Mouse (Mus musculus) hindbrain, postnatal 0 days (tissue): ENCODE measurements around the gene 4933407L21Rik. TPM values are rescaled to one million over a fixed set of nuclear protein-coding genes. Genes with fewer than 3 reads are reported as not detected.
"Not testable (repeated sequence)": the region's sequence is repeated elsewhere in the genome, so short reads cannot be mapped to it uniquely, and the experiment has no call there.

Experiments used
- ATAC-seq: fragments of 200-750 bp; cut with Nextera tagmentation; 2 replicates; pipeline ENCODE4 v1.8.0; 2017; ENCODE audit warnings: mild to moderate bottlenecking, moderate TSS enrichment, moderate library complexity
- DNase-seq: peaks from one replicate; pipeline ENCODE4 v3.0.0-alpha.2; 2015; ENCODE audit warnings: low spot score
- H3K27ac ChIP-seq: fragments of 300-500 bp; sonication (generic); 2 replicates; pipeline ENCODE4 v1.5.1; 2014; ENCODE audit warnings: mild to moderate bottlenecking
- H3K27me3 ChIP-seq: fragments of 300-500 bp; sonication (generic); 2 replicates; pipeline ENCODE4 v1.6.1; 2014; ENCODE audit warnings: low read length, mixed read lengths; ENCODE audit not compliant: insufficient read depth
- H3K36me3 ChIP-seq: fragments of 300-500 bp; sonication (generic); 2 replicates; pipeline ENCODE4 v1.6.1; 2014; ENCODE audit warnings: low read length, mixed read lengths; ENCODE audit not compliant: insufficient read depth
- H3K4me1 ChIP-seq: fragments of 300-500 bp; sonication (generic); 2 replicates; pipeline ENCODE4 v1.6.1; 2014; ENCODE audit warnings: antibody characterized with exemption, low read length, mixed read lengths; ENCODE audit not compliant: insufficient read depth
- H3K4me2 ChIP-seq: fragments of 300-500 bp; sonication (generic); 2 replicates; pipeline ENCODE4 v1.6.1; 2014; ENCODE audit warnings: low read depth, mild to moderate bottlenecking, low read length, moderate library complexity, mixed read lengths
- H3K4me3 ChIP-seq: fragments of 300-500 bp; sonication (generic); 2 replicates; pipeline ENCODE4 v1.5.1; 2014; ENCODE audit warnings: low read length
- H3K9ac ChIP-seq: fragments of 300-500 bp; sonication (generic); replicated peaks from 2 replicates; pipeline ENCODE4 v1.6.1; 2014; ENCODE audit warnings: mild to moderate bottlenecking, low read length, moderate library complexity, mixed read lengths
- H3K9me3 ChIP-seq: fragments of 300-500 bp; sonication (generic); 2 replicates; pipeline ENCODE4 v1.6.1; 2016; ENCODE audit warnings: low read length, mixed read lengths
- CTCF ChIP-seq: IDR thresholded peaks from 2 replicates; pipeline ENCODE4 v1.5.1; 2016; ENCODE audit warnings: antibody characterized with exemption, control low read depth, low read depth
- WGBS: fragments of 180-500 bp; shearing (Covaris S2); extraction: QIAGEN DNeasy Blood & Tissue Kit; methylation state at CpG from one replicate; pipeline ENCODE4 v1.1.7; 2014; 5-methylcytosine and 5-hydroxymethylcytosine counted together
- polyA plus RNA-seq: library from polyadenylated mRNA; unstranded; fragments of >200 nt; fragmentation: Nextera tagmentation; extraction: Ambion mirVana; gene quantifications from 2 replicates; pipeline ENCODE4 v1.2.1, GENCODE M21; 2015
- total RNA-seq: library from RNA; depleted of rRNA; stranded (reverse); fragments of >200 nt; gene quantifications from 2 replicates; pipeline ENCODE4 v1.2.3, GENCODE M21; 2014; rRNA removed

4933407L21Rik gene
- total and polyA plus RNA-seq, 2 experiments from 2014 or later, result 12.3 to 18.8 TPM

DNA sequence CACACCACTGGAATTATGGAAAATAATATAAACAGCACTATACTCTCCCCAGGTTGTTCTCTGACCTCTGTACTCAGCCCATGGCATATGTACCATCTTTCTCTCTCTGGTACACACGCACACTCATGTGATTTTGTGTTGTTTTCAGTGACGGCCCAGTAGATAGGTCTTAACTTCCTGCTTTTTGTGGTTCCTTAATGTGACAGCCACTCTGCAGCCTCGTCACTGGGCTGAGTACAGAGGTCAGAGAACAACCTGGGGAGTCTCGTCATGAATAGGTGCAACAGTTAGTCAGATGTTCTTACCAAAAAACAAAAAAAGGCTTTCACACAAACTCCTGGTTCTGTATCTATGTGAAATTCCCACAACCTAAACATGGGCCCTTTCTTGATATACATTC lies 60.1 kb downstream of the 4933407L21Rik start:
- Histone ChIP-seq H3K4me1 (no peaks in the 10 kb centered on the region), H3K36me3 (no peaks in the 10 kb centered on the region), H3K4me3 (no peak overlapping the region), H3K4me2 (no peak overlapping the region), H3K9me3 (no peaks in the 10 kb centered on the region), H3K9ac (no peak overlapping the region), H3K27me3 (no peaks in the 10 kb centered on the region), H3K27ac (no peak overlapping the region)
- 78% methylated on average over 4 of the region's 4 CpGs for WGBS
- no peak for DNase-seq
- TF ChIP-seq CTCF, result no peak
- ATAC-seq, result no peak

DNA sequence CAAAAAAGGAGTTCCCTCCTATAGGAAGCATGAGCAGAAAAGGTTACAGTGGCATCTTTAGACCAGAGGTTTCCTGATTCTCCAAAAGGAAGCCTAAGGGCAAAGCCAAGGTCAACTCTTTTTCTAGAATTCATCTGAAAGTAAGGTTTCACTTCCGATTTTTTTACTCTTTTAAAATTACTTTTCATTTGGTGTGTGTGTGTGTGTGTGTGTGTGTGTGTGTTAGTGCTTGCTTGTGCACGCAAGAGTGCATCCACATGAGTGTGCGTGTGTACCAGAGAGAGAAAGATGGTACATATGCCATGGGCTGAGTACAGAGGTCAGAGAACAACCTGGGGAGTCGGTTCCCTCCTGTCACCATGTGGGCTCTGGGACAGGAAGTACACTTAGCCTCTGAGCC lies 60.6 kb downstream of the 4933407L21Rik start:
- H3K4me2 ChIP-seq, H3K36me3 ChIP-seq, H3K4me1 ChIP-seq: not testable (repeated sequence)

More for the DNA sequence above, 60.6 kb downstream of the 4933407L21Rik start:
- DNase-seq, H3K27ac ChIP-seq, ATAC-seq, H3K9ac ChIP-seq, H3K9me3 ChIP-seq, H3K4me3 ChIP-seq, H3K27me3 ChIP-seq: not testable (repeated sequence)
- 95% methylated on average over 4 of the region's 4 CpGs for WGBS

Other genes starting within 250 kb of the 4933407L21Rik start
- gene A630001G21Rik, start 149.8 kb upstream of the 4933407L21Rik start, total RNA-seq, result not detected in 2 replicates
- 0.35 and 0.36 TPM in 2 replicates for gene A630001G21Rik, start 149.8 kb upstream of the 4933407L21Rik start, polyA plus RNA-seq
- gene Cab39, start 135.0 kb upstream of the 4933407L21Rik start, total RNA-seq, result 141 and 153 TPM in 2 replicates
- 39.9 and 41.6 TPM in 2 replicates for gene Cab39, start 135.0 kb upstream of the 4933407L21Rik start, polyA plus RNA-seq
- gene Itm2c, start 34.2 kb upstream of the 4933407L21Rik start, total RNA-seq, result 329 and 336 TPM in 2 replicates
- 244 and 253 TPM in 2 replicates for gene Itm2c, start 34.2 kb upstream of the 4933407L21Rik start, polyA plus RNA-seq
- 0.21 TPM in 1 of 2 replicates, not detected in the other for gene Gpr55, start 32.5 kb downstream of the 4933407L21Rik start, total RNA-seq
- gene Gpr55, start 32.5 kb downstream of the 4933407L21Rik start, polyA plus RNA-seq, result 0.14 and 0.15 TPM in 2 replicates
- gene Spata3, start 88.3 kb downstream of the 4933407L21Rik start, total RNA-seq, result 1.2 TPM in 1 of 2 replicates, not detected in the other
- 1.3 and 1.4 TPM in 2 replicates for gene Spata3, start 88.3 kb downstream of the 4933407L21Rik start, polyA plus RNA-seq
- gene 2810459M11Rik, start 117.4 kb downstream of the 4933407L21Rik start, total RNA-seq, result 46.4 and 63.9 TPM in 2 replicates
- gene 2810459M11Rik, start 117.4 kb downstream of the 4933407L21Rik start, polyA plus RNA-seq, result 12.9 and 16.1 TPM in 2 replicates
- 74.0 and 127 TPM in 2 replicates for gene Psmd1, start 135.9 kb downstream of the 4933407L21Rik start, total RNA-seq
- gene Psmd1, start 135.9 kb downstream of the 4933407L21Rik start, polyA plus RNA-seq, result 183 TPM in 2 replicates
- gene Htr2b, start 183.5 kb downstream of the 4933407L21Rik start, total RNA-seq, result not detected in 2 replicates
- 0.24 and 0.44 TPM in 2 replicates for gene Htr2b, start 183.5 kb downstream of the 4933407L21Rik start, polyA plus RNA-seq
- gene Gm21972, start 205.2 kb downstream of the 4933407L21Rik start, total RNA-seq, result 4.0 and 5.2 TPM in 2 replicates
- gene Gm21972, start 205.2 kb downstream of the 4933407L21Rik start, polyA plus RNA-seq, result 0.29 TPM in 1 of 2 replicates, not detected in the other
- 13.6 and 21.0 TPM in 2 replicates for gene Armc9, start 226.3 kb downstream of the 4933407L21Rik start, total RNA-seq
- 34.9 and 38.1 TPM in 2 replicates for gene Armc9, start 226.3 kb downstream of the 4933407L21Rik start, polyA plus RNA-seq